Mouse (Mus musculus): ENCODE measurements around the gene 4930470P17Rik.
"Not testable (repeated sequence)": the region's sequence is repeated elsewhere in the genome, so short reads cannot be mapped to it uniquely, and the experiment has no call there.

Gene 4930470P17Rik

GRCm38 (mm10) chr2:170601917-170602316 lies at the start of gene 4930470P17Rik:
4930470P17Rik (minus strand) TSS chr2:170602017.
- DNase-seq = no peak

- DNase-seq = no peak
These were observed 49.7 kb upstream of the 4930470P17Rik start for GRCm38 (mm10) chr2:170651483-170651882.

DNA sequence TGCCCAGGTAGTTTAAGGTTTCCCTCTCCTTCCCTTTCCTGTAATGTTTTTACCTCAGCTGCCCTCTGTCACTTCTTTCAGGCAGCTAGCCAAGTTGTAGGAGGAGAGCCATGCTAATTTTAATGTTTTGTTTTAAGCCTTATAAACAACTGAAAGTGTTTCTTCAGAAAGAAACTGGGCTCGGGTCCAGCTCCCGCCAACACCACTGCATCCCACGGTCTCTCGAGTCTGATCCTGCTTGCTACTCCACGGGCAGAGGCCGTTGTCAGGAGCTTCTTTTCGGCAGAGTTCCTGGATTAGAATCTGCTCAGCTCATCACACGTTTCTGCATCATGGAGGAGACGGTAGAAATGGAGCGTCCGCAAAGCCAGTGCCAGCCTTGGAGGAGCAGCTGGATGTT lies 46.7 kb upstream of the 4930470P17Rik start:
- DNase-seq = no peak

DNA sequence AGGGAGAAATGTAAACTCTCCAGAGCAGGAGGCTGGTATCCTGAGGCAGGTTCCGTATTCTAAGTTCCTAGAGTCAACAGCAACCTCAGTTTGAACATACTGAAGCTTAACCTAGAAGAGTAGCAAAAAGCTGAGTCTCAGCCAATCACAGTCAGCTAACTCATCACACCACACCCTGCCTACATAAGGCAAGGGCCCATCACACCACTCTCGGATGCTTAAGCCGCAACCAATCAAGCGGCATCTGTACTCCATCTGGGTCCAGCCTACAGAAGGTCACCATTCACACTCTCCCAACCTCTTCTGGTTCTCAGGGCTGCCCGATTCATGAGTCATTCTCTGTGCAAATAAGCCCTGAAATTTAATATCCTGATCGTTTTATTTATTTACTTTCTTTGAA lies 44.4 kb upstream of the 4930470P17Rik start:
- DNase-seq = no peak

- no peak for DNase-seq
These were observed 40.6 kb upstream of the 4930470P17Rik start for GRCm38 (mm10) chr2:170642338-170642806.

GRCm38 (mm10) chr2:170640281-170640680 lies 38.5 kb upstream of the 4930470P17Rik start:
- DNase-seq = no peak

DNA sequence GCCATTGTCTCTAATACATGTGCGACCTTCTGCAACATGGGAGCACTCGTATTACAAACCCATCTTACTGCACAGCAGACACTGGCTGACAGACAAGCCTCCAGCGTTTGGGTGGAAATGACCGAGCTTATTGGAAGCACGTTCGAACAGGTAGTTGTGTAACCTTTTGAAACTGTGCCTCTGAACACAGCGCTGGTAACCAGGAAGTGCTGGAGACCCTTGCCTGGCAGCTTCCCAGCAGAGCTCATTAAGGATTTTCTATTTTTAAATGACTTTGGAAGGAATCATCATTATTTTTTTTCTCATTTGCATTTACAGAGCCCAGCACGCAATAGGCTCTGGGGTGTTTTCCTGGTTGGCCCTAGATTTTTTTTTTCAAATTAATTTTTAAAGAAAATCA lies 36.9 kb upstream of the 4930470P17Rik start:
- no peak for DNase-seq

DNA sequence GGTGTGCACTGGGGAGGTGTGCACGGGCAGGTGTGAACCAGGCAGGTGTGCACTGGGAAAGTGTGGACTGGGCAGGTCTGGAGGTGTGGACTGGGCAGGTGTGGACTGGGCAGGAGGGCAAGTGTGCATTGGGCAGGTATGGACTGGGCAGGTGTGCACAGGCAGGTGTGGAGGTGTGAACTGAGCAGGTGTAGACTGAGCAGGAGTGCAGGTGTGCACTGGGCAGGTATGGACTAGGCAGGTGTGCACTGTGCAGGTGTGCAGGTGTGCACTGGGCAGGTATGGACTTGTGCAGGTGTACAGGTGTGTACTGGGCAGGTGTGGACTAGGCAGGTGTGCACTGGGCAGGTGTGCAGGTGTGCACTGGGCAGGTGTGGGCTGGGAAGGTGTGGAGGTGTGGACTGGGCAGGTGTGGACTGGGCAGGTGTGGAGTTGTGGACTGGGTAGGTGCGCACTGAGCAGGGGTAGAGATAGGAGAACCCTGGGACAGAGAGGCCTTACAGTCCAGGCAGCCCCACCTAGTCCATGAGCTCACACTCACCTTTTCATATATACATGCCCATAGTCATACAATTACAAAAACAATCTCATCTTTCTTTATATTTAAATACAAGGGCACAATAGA lies 31.3 kb upstream of the 4930470P17Rik start:
- no peak for DNase-seq

DNA sequence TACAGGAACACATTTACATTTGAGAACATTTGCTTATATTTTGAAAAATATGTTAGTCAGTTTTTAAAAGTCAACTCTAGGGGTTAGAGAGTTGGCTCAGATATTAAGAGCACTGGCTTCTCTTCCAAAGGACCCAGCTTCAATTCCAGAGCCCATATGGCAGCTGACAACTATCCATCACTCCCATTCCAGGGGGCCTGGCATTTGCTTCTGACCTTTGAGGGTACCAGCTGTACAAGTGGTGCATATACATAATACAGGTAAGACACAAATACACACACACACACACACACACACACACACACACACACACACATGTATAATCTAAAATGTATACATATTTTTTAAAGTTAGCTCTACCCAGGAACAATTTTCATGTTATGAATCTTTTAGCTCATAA lies 30.6 kb upstream of the 4930470P17Rik start:
- DNase-seq = no peak

DNA sequence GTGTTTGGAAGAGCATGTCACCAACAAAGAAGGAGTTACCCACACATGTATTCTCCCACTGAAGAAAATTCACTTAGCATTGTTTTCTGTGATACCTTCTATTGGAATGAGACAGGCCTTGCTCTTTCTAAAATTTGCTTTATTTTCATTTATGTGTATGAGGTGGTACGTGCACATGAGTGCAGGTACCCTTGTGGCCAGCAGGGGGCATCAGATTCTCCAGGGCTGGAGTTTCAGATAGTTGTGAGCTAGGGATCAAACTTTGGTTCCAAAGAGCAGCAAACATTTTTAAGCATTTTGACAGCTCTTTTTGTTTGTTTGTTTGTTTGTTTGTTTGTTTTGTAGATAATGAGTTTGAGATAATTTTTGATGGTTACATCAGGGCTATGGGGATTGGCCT lies 29.6 kb upstream of the 4930470P17Rik start:
- DNase-seq = no peak

DNA sequence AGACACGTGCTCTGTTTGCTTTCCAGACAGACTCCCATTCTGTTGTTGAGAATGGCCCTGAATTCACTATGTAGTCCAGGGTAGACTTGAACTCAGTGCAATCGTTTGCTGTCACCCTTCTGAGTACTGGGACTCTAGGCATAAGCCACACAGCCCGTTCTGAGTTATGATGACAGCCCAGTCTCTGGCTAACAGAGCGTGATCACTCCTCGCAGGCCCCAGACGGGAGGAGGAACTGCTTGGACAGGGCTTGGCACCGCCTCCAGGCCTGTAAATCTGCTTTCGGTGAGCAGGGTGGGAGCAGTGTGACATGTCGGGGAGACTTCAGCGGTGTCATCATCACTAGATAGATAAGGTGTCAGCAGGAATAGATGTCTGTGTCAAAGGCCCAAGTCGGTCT lies 28.7 kb upstream of the 4930470P17Rik start:
- no peak for DNase-seq

DNA sequence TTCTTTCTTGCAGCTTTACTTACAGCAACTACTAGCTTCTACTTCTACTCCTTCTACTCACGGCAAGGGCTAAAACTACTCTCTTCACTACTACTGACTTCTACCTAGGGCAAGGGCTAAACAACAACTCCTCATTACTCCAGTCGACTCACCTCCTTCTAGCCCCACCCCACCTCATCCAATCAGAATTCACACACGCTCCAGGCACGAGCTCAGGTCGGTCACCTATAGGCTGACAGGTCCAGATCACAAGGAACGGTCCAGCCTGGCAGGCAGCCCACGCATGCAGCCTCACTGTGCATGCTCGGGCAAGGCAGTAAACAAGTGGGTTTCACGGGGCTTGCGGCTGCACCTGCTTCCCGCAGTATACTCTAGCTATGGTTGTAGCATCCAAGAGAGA lies 26.2 kb upstream of the 4930470P17Rik start:
- DNase-seq = not testable (repeated sequence)

DNA sequence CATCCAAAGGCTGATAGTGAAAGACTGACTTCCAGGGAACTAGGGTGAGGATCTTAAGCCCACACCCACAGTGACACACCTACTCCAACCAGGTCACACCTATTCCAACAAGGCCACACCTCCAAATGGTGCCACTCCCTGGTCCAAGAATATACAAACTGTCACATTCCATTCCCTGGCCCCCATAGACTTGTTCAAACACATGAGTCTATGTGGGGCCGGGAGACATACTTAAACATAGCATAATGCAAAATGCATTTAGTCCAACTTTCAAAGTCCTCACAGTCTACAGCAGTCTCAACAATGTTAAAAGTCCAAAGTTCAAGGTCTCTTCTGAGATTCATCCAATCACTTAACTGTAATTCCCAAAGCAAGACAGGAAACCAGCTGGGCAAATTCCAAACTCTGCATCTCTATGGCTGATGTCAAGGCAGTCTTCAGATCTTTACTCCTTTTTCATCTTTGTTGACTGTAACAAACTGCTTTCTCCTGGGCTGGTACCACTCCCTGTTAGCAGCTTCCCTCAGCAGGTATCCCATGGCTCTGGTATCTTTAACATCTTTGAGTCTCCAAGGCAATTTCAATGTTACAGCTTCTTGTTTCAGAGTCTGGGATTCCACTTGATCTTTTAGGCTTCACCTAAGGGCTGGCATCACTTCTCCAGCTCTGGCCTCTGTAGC lies 22.5 kb upstream of the 4930470P17Rik start:
- DNase-seq = not testable (repeated sequence)

DNA sequence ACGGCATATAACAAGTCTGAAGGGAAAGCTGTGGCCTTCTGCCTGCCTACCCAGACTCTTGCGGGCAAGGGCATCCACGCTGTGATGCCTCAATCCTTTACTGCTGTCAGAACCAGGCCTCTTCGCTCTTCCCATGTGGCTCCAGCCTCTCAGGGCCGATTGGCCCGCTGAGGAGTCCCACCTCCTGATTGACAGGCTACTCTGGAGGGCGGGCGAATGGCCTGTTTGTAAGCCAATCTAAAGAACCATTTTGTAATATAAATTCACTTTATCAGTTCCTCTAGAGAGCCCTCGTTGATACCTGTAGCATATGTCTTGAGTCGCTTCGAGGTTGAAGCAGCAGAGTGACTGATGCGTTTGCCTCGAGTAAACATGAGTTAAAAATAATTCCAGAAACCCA lies 21.2 kb upstream of the 4930470P17Rik start:
- DNase-seq = no peak

- DNase-seq = no peak
These were observed 17.2 kb upstream of the 4930470P17Rik start for GRCm38 (mm10) chr2:170618862-170619492.

DNA sequence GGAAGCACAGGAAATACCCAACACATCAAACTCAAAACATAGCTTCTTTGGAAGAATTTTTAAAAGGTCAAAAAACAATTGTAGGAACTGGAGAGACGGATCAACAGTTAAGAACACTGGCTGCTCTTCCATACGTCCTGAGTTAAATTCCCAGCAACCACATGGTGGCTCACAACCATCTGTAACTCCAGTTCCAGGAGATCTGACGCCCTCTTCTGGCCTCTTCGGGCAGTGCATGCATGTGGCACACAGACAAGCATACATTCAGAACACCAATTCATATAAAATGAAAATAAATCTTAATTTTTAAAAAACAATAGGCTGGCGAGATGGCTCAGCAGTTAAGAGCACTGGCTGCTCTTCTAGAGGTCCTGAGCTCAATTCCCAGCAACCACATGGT lies 10.0 kb upstream of the 4930470P17Rik start:
- not testable (repeated sequence) for DNase-seq

- DNase-seq = no peak
These were observed 646 bp downstream of the 4930470P17Rik start for GRCm38 (mm10) chr2:170601171-170601570.

DNA sequence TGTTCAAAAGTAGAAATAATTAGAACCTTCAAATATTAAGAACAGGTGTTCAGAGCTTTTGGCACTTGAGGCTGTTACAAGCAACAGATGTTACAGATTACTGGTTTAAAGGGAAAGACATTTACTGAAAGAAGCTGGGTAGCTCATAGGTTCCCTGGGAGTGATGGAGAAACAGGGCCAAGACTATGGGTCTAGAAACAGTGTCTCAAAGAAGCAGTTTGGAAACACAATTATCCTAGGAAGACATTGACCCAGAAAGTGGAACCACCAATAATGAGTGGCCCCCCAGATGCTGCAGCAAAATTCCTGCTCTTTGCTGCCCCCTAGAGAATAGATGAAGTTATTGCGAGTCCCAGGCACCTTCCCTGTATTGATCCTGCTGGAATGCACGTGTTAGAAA lies 4.2 kb downstream of the 4930470P17Rik start:
- no peak for DNase-seq

DNA sequence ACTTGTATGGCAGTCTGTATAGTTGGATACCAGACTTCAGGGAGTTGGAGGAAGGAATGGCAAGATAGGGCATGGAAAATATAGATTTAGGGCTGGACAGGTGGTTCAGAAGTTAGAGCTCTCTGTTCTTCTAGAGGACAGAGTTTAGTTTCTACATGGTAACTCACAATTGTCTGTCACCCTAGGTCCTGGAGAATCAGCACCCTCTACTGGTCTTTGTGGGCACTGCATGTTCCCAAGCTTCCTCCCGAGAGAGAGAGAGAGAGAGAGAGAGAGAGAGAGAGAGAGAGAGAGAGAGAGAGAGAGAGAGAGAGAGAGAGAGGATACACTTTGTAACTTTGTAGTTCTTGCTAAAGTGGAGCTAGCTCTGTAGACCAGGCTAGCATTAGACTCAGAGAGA lies 5.1 kb downstream of the 4930470P17Rik start:
- DNase-seq = peak; percentile 1

DNA sequence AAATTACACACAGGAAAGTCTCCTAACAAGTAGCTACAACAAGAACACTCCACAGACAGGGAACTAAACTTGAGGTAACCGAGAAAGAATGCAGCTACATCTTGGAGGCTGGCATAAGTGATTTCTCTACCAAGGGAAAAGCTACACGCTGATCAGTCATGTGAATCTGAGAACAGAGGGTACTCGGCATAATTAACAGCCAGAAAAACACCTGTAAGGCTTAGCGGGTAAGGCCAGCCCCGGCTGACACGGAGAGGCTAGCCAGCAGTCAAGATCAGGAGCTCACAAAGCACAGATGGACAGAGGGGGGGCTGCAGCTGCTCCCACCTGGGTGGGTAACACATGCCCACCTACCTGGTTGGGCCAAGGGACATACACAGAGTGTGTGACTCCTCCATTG lies 9.7 kb downstream of the 4930470P17Rik start:
- no peak for DNase-seq

GRCm38 (mm10) chr2:170588369-170588900 lies 13.4 kb downstream of the 4930470P17Rik start:
- DNase-seq = no peak

- no peak for DNase-seq
These were observed 17.1 kb downstream of the 4930470P17Rik start for GRCm38 (mm10) chr2:170584678-170585077.

GRCm38 (mm10) chr2:170579551-170579950 lies 22.3 kb downstream of the 4930470P17Rik start:
- DNase-seq = no peak

DNA sequence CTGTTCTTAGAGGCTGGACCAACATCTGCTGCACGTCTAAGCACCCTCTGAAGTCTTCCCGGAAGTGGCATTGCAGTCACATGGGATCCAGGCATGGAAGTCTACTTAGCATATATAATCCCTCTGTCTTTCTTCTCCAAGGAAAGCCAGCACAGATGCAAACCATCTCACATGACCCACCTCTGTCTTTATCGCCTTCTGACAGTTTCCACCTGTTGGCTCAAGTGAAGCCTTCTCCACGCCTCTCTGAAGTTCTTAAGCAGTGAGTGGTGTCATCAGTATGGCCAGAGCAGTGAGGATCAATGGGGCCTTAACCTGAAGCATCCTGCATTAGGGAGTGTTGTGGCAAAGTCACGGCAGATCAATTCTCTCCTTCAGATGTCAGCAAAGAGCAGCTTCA lies 23.2 kb downstream of the 4930470P17Rik start:
- DNase-seq = no peak
